7 mouse cellular contexts compared by ENCODE assay signal in genomic region chr10:80656863-80657623, GRCm38 (mm10). TPM values are rescaled to one million over a fixed set of nuclear protein-coding genes. Genes with fewer than 3 reads are reported as not detected.
DNase-seq lines count a peak whose midpoint lies in the region; ATAC-seq and TF ChIP-seq lines count a peak whose summit lies in the region.

TSS of gene Btbd2 (minus strand) at chr10:80657071.

- peak within 1 kb of the TSS; percentile 91 for H3K4me2 ChIP-seq in embryonic facial prominence, embryonic 14.5 days (ENCODE audit: low read depth, low read length)
- peak within 1 kb of the TSS; percentile 77 for H3K4me2 ChIP-seq in heart, embryonic 14.5 days (ENCODE audit: low read length)

- peaks cover 7% of the 10 kb centered on the region for H3K79me3 ChIP-seq in C2C12 (ENCODE audit: low read depth)

- peak within 1 kb of the TSS; percentile 100 for H3ac ChIP-seq in C2C12 (ENCODE audit: control insufficient read depth, insufficient read length, low read depth)

- no peaks in the 10 kb centered on the region for H3K9me3 ChIP-seq in E14TG2a.4 (ENCODE audit: low read length)
- no peaks in the 10 kb centered on the region for H3K9me3 ChIP-seq in embryonic facial prominence, embryonic 14.5 days (ENCODE audit: control insufficient read depth, low read length)
- H3K9me3 ChIP-seq in heart, embryonic 14.5 days (ENCODE audit: control insufficient read depth, low read length) = no peaks in the 10 kb centered on the region

- H3K4me3 ChIP-seq in C2C12 (ENCODE audit: insufficient read depth, poor library complexity, severe bottlenecking) (peak within 1 kb of the TSS; percentile 89), E14TG2a.4 (replicated peaks; ENCODE audit: low read length) (peak within 1 kb of the TSS; percentile 93)
- H3K4me3 ChIP-seq in embryonic facial prominence, embryonic 14.5 days (ENCODE audit: low read depth, low read length) = peak within 1 kb of the TSS; percentile 97
- H3K4me3 ChIP-seq in heart, embryonic 14.5 days (ENCODE audit: control insufficient read depth in 1 of 2, insufficient read depth in 1 of 2, low read depth in 1 of 2, low read length in 2 of 2) = peak within 1 kb of the TSS; percentile 71 to 93

- ATAC-seq in embryonic facial prominence, embryonic 14.5 days (ENCODE audit: low read depth) = peak; percentile 50
- no peak for ATAC-seq in heart, embryonic 14.5 days (ENCODE audit: insufficient number of reproducible peaks, insufficient read depth, low FRiP score, low read depth)
- ATAC-seq in megakaryocyte progenitor cell, adult 5-6 weeks (replicated peaks; ENCODE audit: poor library complexity) = no peak

- no peak for TF ChIP-seq CTCF in C2C12 (IDR thresholded peaks at IDR 0.05; ENCODE audit: control insufficient read depth, insufficient read depth, insufficient read length)
- no peak for TF ChIP-seq CTCF in E14TG2a.4 (conservative IDR thresholded peaks at IDR 0.05; ENCODE audit: low read length)

- H3K79me2 ChIP-seq in C2C12 (ENCODE audit: control insufficient read depth, insufficient read depth) = peaks cover 38% of the 10 kb centered on the region

- H3K4me1 ChIP-seq in E14TG2a.4 (replicated peaks; ENCODE audit: low read depth, low read length) = peaks cover 80% of the 10 kb centered on the region
- H3K4me1 ChIP-seq in embryonic facial prominence, embryonic 14.5 days (ENCODE audit: control insufficient read depth, insufficient read depth, low read length) = peaks cover 14% of the 10 kb centered on the region
- H3K4me1 ChIP-seq in heart, embryonic 14.5 days (ENCODE audit: control insufficient read depth in 2 of 2, insufficient read depth in 2 of 2, low read length in 2 of 2) = peaks cover 12 to 25% of the 10 kb centered on the region in 2 experiments

- no peaks in the 10 kb centered on the region for H3K27me3 ChIP-seq in C2C12 (ENCODE audit: control insufficient read depth, insufficient read depth, insufficient read length)
- no peaks in the 10 kb centered on the region for H3K27me3 ChIP-seq in E14TG2a.4 (ENCODE audit: insufficient read depth, low read length)
- no peaks in the 10 kb centered on the region for H3K27me3 ChIP-seq in embryonic facial prominence, embryonic 14.5 days (replicated peaks; ENCODE audit: control insufficient read depth, insufficient read depth, low read length)
- no peaks in the 10 kb centered on the region for H3K27me3 ChIP-seq in heart, embryonic 14.5 days (ENCODE audit: control insufficient read depth, insufficient read depth, low read length)

- H3K9ac ChIP-seq in embryonic facial prominence, embryonic 14.5 days (ENCODE audit: low read depth, low read length) = peak within 1 kb of the TSS; percentile 97
- H3K9ac ChIP-seq in heart, embryonic 14.5 days (ENCODE audit: low read length) = peak within 1 kb of the TSS; percentile 94

- peak; percentile 47 for DNase-seq in embryonic facial prominence, embryonic 14.5 days (ENCODE audit: low spot score)
- DNase-seq in layer of hippocampus, postnatal 10 days (ENCODE audit: low spot score in 2 of 2) = no peak
- DNase-seq in embryo, embryonic 9.5 days (ENCODE audit: extremely low spot score) = no peak

- H3K27ac ChIP-seq in embryonic facial prominence, embryonic 14.5 days (replicated peaks; ENCODE audit: low read depth, low read length) = peak within 1 kb of the TSS; percentile 86
- H3K27ac ChIP-seq in heart, embryonic 14.5 days (replicated peaks in 1 of 2; ENCODE audit: control insufficient read depth in 1 of 2, insufficient read depth in 1 of 2, low read depth in 2 of 2, low read length in 2 of 2) = peak within 1 kb of the TSS; percentile 82

- no peaks in the 10 kb centered on the region for H3K36me3 ChIP-seq in C2C12 (ENCODE audit: control insufficient read depth, insufficient read depth)
- peaks cover 29% of the 10 kb centered on the region for H3K36me3 ChIP-seq in E14TG2a.4 (ENCODE audit: insufficient read depth, low read length)
- 0 out of 2 replicates have a peak, but pooled peaks cover 6% of the 10 kb centered on the region for H3K36me3 ChIP-seq in embryonic facial prominence, embryonic 14.5 days (ENCODE audit: control insufficient read depth, insufficient read depth, low read length)
- peaks cover 3% of the 10 kb centered on the region; the same call in 1 of the 2 replicates for H3K36me3 ChIP-seq in heart, embryonic 14.5 days (ENCODE audit: control insufficient read depth, insufficient read depth, low read length)

- 14% methylated on average over 15 of the region's 15 CpGs for WGBS in embryonic facial prominence, embryonic 14.5 days
- 25% methylated on average over 15 of the region's 15 CpGs for WGBS in heart, embryonic 14.5 days

TF ChIP-seq in C2C12, 6 proteins besides CTCF, POLR2A, EP300 and RAD21:
- TF ChIP-seq MYOD1 (IDR thresholded peaks at IDR 0.05; ENCODE audit: control insufficient read depth, insufficient read length, low read depth) = no peak
- no peak for TF ChIP-seq MAX (IDR thresholded peaks at IDR 0.05)
- no peak for TF ChIP-seq CEBPB (IDR thresholded peaks at IDR 0.05; ENCODE audit: low read depth)
- no peak for TF ChIP-seq MYOG (IDR thresholded peaks at IDR 0.05; ENCODE audit: control insufficient read depth, extremely low read depth, insufficient read length)
- TF ChIP-seq USF1 (IDR thresholded peaks at IDR 0.05; ENCODE audit: low read depth) = no peak
- no peak for TF ChIP-seq FOSL1 (IDR thresholded peaks at IDR 0.05; ENCODE audit: insufficient read depth, low read length, poor library complexity, severe bottlenecking)

RNA-seq across cellular contexts. Expression of gene Btbd2, which starts in this region (rescaled TPM):
- 53.8 TPM for polyA plus RNA-seq in C2C12 (2012; fragmentation: generic; extraction: Trizol)
- polyA plus RNA-seq in embryonic facial prominence, embryonic 14.5 days (2014; fragmentation: Nextera tagmentation; extraction: Ambion mirVana) = 71.6 and 81.2 TPM in 2 replicates
- 49.4 and 53.8 TPM in 2 replicates for polyA plus RNA-seq in heart, embryonic 14.5 days (2014; fragmentation: Nextera tagmentation; extraction: Ambion mirVana)
- 10 to 100 TPM; 84.4 to 90.6 TPM for total RNA-seq in layer of hippocampus, postnatal 10 days (2021)
- 10.5 and 13.2 TPM in 2 replicates for total RNA-seq in megakaryocyte progenitor cell, adult 5-6 weeks (2015)
- total RNA-seq in megakaryocyte progenitor cell, adult 5-6 weeks (2017) = 19.9 and 25.7 TPM in 2 replicates
